ENCODE assay signal across 27 mouse cellular contexts in the genomic region with DNA sequence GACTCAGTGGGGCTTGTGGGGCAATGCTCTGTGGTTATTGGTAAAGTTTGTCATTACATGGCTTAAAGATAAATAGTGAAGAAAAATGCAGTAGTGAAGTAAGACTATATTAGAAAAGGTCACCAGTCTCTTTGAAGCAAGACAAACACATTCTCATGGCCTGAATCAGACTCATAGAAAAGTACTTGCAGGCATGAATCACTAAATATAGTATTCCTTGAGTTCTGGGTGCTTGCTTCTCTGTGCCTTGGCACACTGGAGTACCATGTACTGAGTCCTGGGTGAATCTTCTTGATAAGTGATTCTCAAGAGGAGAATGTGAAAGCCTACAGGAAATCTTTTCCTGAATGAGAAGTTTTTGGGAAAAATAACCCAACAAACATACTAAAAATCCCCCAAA.
"Had no signal": no experiment of that assay in that cellular context is flagged by ENCODE, and none has a peak within 500 bp of the region (broad histone marks: within the 10 kb centered on the region; RNA-seq: fewer than 3 reads in every experiment).

No protein-coding gene starts in this region.

- H3K27me3 ChIP-seq: embryonic facial prominence, embryonic 12.5 days; embryonic facial prominence, embryonic 13.5 days; embryonic facial prominence, embryonic 15.5 days; forebrain, embryonic 12.5 days; forebrain, embryonic 13.5 days; forebrain, embryonic 15.5 days had no signal

- H3K4me3 ChIP-seq: embryonic facial prominence, embryonic 12.5 days; embryonic facial prominence, embryonic 13.5 days; embryonic facial prominence, embryonic 15.5 days; erythroblast, embryonic 14.5 days; forebrain, embryonic 10.5 days; forebrain, embryonic 12.5 days; forebrain, embryonic 13.5 days; forebrain, embryonic 15.5 days; gastrocnemius, adult 2 months; heart, adult 2 months; heart, embryonic 10.5 days had no signal

- DNase-seq: cerebellum, adult 9-10 months; cerebellum, adult 9-11 months; cerebellum, postnatal 10 days; cerebellum, postnatal 14 days; cerebellum, postnatal 25 days; cerebellum, postnatal 36 days; embryo, embryonic 11 days; forebrain, postnatal 0 days; gastrocnemius, adult 2 months; gastrocnemius, postnatal 10 days; gastrocnemius, postnatal 14 days; gastrocnemius, postnatal 25 days; gastrocnemius, postnatal 36 days; heart, adult 11 months; heart, adult 18-20 months; heart, adult 2 months had no signal

- ATAC-seq: forebrain, embryonic 13.5 days; forebrain, embryonic 14.5 days; forebrain, embryonic 15.5 days; forebrain, embryonic 16.5 days; forebrain, postnatal 0 days had no signal

- H3K9me3 ChIP-seq: embryonic facial prominence, embryonic 12.5 days; embryonic facial prominence, embryonic 13.5 days; embryonic facial prominence, embryonic 15.5 days; forebrain, embryonic 10.5 days; forebrain, embryonic 12.5 days; forebrain, embryonic 13.5 days; forebrain, embryonic 15.5 days; heart, embryonic 10.5 days had no signal

- H3K4me1 ChIP-seq: embryonic facial prominence, embryonic 12.5 days; embryonic facial prominence, embryonic 13.5 days; embryonic facial prominence, embryonic 15.5 days; forebrain, embryonic 10.5 days; forebrain, embryonic 12.5 days; forebrain, embryonic 13.5 days; forebrain, embryonic 15.5 days; heart, embryonic 10.5 days had no signal

- H3K27ac ChIP-seq: embryonic facial prominence, embryonic 12.5 days; embryonic facial prominence, embryonic 13.5 days; embryonic facial prominence, embryonic 15.5 days; forebrain, embryonic 10.5 days; forebrain, embryonic 12.5 days; forebrain, embryonic 13.5 days; forebrain, embryonic 15.5 days; gastrocnemius, adult 2 months; heart, adult 2 months; heart, embryonic 10.5 days had no signal

- H3K36me3 ChIP-seq: embryonic facial prominence, embryonic 12.5 days; embryonic facial prominence, embryonic 13.5 days; embryonic facial prominence, embryonic 15.5 days; forebrain, embryonic 10.5 days; forebrain, embryonic 12.5 days; forebrain, embryonic 15.5 days; heart, embryonic 10.5 days had no signal
